Mouse (Mus musculus) cerebellum, adult 18-20 months (tissue): ENCODE data around the gene Calcoco1.
A peak's percentile ranks its signal among the peaks of the same experiment; 100 is the strongest.

ENCODE experiments used
- DNase-seq, 2 experiments: peaks; one replicate each; pipeline ENCODE4 v3.0.0; 2021

Calcoco1 gene

DNA sequence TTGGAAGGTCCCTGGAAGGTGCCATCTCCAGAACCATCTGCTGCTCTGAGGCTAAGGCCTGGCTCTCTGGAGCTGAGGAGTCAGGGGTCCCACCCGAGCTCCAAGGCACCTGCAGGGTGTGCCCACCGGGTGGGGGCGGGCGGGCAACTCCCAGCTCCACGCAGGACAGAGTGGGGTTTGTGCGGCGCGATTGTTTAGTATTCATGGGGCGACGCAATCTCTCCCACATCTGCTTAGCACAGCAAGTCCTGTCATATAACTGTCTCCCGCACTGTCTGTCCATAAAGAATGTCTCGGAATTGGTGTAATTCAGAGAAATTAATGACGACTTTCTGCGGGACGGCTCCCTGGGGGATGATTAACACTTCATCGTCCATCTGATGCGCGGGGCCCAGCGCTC, 15.1 kb upstream of the Calcoco1 start:
- no peak for DNase-seq

DNA sequence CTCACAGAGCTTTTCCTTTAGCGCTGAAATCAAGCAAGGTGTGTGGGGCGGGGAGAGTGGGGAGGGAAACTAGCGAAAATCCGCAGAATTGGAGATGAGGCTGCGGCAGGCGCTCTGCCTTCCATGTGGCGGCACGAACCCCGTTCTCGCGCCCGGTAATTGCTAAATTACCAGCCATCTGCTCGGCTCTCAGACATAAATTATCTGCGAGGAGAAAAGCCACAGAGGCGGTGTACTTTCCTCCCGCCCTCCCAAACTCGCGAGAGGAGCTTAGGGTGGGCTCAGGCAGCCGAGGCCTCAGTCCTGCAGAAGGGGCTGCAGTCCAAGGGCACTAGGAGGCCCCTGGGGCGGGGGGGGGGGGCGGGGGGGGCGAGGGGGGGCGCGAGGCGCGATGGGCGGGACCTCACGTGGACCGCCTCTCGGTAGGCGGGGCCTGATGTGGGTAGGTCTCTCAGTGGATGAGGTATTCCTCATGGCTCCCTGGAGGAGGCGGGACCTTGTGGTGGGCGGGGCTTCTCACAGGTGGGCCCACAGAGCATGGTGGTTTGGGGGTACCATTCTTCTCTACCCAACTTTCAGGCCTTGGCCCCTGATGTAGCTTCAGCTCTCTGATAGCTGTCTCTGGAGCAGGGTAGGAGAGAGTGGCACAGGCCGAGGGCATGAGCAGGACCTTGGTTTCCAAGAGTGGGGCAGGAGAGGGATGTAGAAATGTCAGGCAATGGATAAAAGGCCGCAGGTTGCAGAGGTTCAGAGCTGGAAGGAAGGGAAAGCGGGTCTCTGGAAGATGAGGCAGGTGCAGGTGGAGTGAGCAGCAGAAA, 14.4 kb upstream of the Calcoco1 start:
- peak; percentile 79 to 80 for DNase-seq

DNA sequence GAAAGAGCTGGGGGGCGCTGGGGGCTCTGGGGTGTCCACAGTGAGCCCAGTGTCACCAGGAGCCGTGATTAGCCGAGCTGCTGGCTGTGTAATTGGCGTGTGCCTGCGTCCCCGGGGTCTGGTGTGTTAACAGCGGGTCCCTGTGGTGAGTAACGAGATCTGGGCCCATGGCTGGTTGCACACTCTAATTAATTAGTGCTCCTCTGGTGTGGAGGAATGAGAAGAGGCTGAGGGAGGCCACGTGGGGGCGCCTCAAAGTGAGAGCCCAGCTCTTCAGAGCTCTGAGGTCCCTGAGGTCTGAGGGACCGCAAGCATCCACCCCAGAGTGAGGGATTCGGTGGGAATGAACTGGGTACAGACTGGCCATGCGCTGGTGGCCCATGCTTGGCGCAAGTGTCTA, 13.1 kb upstream of the Calcoco1 start:
- peak; percentile 60 to 61 for DNase-seq

DNA sequence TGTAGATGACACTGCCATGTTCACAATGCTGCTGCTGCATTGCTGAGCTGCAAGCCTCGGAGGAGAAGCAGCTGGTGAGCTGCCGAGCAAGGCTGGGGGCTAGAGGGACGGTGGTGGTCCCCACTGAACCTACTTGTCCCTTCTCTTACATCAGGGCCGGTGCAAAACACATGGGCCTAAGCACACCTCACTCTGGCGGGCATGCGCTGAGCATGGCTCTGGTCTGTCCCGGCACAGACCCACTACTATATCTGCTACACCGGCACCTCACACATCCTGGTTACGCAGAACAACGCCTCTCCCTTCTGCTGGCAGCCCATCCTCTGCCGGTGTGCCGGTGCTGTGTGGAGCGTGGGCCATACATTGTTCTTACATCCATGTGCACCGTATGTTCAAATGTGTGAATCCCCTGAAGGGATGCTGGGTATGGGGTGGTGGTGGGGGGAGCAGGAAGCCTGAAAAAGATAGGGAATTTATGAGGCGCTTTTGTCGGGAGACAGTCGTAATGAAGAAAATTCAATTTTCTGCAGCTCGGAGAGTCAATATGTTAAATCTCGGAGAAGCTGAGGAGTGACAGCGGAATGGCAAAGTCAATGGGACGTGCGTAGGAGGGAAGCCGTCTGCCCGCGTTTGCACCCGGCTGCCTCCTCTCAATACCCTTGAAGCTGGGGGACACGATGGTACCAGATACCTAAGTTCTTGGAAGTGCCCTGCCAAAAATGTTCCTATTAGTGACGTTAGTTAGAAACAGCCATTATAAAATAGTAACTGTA, 12.0 kb upstream of the Calcoco1 start:
- DNase-seq = no peak

- DNase-seq = peak; percentile 94 to 98
These were observed 11.3 kb upstream of the Calcoco1 start for GRCm38 (mm10) chr15:102733233-102733632.

DNA sequence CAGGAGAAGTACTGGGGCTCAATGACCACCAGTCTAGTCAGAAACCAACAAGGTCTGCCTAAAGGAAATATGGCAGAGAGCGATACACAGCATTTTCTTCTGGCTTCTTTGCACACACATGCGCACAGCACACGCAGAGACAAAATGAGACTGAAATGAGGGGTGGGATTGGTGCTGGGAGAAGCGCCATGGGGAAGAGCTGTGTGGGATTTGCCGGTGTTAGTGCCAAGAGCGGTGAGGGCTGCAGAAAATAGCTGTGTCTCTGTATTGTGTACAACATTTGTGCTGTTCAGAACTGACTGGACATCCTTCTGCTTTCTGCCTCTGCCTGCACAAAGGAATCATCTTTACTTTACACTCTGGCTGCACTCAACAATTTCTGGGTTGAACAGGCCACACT, 10.4 kb upstream of the Calcoco1 start:
- no peak for DNase-seq

- no peak for DNase-seq
These were observed 6.0 kb upstream of the Calcoco1 start for GRCm38 (mm10) chr15:102727951-102728350.

DNA sequence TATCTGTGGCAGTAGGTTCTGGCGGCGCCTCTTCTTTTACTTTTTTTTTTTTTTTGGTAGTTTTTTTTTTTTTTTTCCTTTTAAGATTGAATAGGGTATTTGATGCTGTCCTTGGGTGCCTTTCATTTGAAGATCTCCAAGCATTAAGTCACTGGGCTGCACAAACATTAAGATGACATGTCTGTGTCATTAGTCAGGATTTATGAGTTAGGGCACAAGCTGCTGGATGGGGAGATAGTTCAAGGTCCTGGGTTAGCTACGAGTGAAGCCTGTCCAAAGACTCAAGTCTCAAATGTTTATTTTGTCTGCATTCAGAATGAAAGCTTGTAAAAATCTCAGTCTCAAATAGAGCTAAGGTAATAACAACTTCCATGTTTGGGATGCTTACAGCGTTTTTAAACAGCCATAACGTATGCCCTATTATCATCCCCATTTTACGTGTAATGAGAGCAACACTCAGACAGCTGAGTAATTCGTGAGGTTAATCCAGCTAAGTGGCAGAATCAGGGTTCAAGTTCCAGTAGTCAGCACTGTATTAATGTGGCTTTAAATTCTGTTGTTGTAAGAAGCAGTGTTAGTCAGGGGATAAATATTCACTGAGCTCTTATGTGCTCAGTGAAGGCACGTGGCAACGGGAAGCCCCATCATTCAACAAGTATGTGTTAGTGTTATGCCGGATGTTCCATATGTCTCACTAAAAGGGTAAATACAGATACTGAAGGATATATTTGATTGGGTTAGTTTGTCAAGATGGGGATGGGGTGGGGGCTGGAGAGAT, 1.6 kb upstream of the Calcoco1 start:
- DNase-seq = no peak

DNA sequence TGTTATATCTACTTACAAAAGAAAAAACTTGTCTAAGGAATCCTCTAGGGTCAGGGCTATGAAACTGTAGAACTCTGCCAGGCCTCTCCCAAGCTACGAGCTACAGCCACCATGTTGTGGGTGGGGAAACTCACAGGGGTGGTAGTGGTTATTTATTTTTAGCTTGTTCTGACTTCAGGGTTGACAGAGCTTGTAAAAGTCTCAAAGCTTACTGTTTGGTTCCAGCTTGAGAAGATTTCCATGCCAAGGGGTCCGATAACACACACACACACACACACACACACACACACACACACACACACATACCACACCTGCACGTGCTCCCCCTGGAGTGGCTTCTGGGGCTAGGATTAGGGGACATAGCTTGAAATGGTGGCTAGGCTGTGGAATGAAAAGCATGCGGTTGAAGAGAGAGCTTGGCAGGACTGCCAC, 538 bp upstream of the Calcoco1 start:
- DNase-seq = no peak

- DNase-seq = no peak
These were observed 721 bp downstream of the Calcoco1 start for GRCm38 (mm10) chr15:102721016-102721898.

GRCm38 (mm10) chr15:102716132-102716531, 5.8 kb downstream of the Calcoco1 start:
- DNase-seq = no peak

DNA sequence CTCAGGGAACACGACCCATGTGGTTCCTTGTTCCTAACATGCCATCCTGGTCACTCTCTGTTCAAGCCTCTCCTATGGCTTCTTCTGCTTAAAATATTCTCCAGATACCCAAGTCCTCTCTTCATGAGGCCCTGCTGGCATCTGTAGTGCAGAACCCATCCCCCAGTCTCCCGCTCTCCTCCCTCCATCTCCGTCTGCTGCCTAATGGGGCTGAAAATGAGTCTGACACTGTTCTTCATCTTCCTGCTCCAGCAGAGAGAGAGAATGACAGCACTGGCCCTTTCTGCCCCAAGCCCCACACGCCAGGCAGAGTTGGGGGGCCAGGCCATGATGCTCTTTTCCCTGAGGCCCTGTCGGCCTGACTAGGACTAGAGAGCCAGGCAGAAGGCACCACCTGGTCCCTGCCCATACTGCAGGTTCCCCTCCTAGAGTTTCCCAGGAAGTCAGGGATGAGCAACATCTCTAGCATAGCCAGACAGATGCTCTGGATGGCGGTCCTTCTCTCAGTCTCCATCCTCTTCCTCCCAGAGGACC, 14.2 kb downstream of the Calcoco1 start:
- DNase-seq = no peak

DNA sequence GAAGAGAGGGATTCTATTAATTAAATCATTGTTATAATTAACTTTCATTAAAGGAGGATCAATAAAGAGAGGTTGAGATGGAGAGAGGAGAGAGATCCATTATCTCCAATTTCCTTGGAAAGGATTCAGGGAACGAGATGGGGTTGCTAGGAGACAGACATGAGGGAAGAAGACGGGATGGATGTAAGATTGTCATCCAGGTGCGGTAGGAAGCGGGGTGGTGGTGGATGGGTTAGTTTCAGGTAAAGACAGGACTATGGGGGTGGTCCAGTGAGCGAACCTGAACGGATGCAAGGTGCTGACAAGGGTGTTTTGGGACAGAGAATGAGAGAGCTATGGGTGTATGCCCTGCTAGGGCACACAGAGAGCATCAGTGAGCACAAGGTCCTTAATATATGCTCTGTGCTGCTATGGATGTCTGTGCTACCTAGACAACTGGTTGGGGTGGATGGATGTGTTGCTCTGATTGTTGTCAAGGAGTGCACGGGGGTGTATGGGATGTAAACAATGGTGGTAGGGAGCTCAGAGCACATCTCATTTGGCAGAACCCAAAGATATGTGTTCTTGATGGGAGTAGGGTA, 16.0 kb downstream of the Calcoco1 start:
- no peak for DNase-seq

GRCm38 (mm10) chr15:102705226-102705894, 16.6 kb downstream of the Calcoco1 start:
- no peak for DNase-seq

DNA sequence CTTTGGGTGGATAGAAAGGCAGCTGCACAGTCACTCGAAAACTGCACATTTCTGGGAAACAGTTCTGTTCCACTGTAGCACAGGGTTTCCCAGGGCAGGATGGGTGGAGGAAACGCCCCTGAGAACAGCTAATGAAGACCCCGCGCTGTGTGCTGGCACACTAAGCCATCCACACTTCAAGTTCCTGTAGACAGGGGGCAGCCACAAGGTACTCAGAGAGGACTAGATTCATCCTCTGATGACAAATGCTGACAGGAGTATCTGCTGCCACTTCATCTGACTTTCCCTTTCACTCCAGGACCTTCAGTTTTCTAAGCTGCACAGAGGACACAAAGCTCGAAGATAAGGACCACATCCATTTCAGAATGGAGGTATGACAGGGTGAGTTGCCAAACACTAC, 17.2 kb downstream of the Calcoco1 start:
- DNase-seq = no peak

DNA sequence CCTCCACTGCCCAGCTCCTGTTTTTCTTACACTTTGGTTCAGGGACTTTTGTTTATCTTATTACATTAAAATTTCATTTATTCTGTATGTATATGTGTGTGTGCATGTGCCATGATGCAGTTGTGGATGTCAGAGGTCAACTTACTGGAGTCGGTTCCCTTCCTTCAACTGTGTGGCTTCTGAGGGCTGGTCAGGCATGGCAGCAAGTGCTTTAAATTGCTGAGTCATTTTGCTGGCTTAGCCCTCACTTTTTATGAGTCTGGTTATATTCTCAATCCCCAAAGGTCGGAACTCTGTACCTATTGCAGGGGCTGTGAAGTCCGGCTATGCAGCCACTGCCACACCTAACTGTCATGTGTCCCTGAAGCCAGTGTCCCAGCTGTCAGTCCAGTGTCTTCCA, 19.0 kb downstream of the Calcoco1 start:
- DNase-seq = no peak

- peak; percentile 86 to 93 for DNase-seq
These were observed 23.8 kb downstream of the Calcoco1 start for GRCm38 (mm10) chr15:102698193-102698592.

DNA sequence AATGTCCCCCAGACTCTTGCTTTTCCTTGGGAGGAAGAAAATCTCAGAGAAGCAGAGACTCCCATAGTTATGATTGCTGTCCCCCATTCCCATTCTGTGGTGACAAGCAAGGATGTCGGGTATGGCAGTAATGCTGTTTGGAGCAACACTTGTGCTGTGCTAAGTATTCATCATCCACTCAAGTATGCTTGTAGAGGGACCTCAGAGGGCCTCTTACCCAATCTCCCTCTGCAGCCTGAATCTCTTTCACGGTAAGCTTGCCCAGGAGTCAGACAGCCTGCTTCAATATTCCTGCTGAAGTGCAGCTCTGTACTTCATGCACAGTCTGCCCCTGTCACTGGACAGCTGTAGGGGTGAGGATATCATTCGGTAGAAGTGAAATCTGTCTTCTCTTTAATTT, 25.1 kb downstream of the Calcoco1 start:
- no peak for DNase-seq

DNA sequence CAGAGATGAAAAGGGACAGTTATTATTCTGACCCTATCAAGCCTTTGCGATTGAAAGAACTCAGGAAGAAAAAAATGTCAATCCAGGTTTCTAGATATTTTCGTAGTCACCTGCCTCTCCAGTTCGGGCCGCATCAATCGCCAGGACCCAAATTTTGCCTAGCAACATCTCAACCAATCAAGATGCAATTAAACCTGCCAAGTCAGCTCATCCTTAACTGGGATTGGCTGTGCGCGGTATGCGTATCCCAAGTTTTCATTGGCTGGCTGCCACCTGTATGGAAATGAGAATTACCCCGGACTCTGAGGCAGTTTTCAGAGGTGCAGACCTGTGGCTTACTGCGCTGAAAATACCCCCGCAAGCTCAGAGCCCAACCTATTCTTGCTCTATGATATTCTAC, 28.4 kb downstream of the Calcoco1 start:
- peak; percentile 87 to 94 for DNase-seq

GRCm38 (mm10) chr15:102692991-102693411, 29.0 kb downstream of the Calcoco1 start:
- peak; percentile 73 to 88 for DNase-seq

- peak; percentile 24 to 56 for DNase-seq
These were observed 29.6 kb downstream of the Calcoco1 start for GRCm38 (mm10) chr15:102692321-102692804.
